Mouse (Mus musculus): Measurements from ENCODE around the gene Elobl.

- TF ChIP-seq CTCF (IDR thresholded peaks at IDR 0.05; ENCODE audit: low read depth) = no peak
- no peak; the same call in 1 of the 2 replicates for TF ChIP-seq EP300 (IDR thresholded peaks at IDR 0.05; ENCODE audit: low read depth)
Measured at GRCm38 (mm10) chr11:88954803-88955202, 11.9 kb downstream of the Elobl start.

Measured in liver, postnatal 0 days (tissue).